Mouse (Mus musculus): ENCODE data around the gene Slc35b3.

Slc35b3 gene

DNA sequence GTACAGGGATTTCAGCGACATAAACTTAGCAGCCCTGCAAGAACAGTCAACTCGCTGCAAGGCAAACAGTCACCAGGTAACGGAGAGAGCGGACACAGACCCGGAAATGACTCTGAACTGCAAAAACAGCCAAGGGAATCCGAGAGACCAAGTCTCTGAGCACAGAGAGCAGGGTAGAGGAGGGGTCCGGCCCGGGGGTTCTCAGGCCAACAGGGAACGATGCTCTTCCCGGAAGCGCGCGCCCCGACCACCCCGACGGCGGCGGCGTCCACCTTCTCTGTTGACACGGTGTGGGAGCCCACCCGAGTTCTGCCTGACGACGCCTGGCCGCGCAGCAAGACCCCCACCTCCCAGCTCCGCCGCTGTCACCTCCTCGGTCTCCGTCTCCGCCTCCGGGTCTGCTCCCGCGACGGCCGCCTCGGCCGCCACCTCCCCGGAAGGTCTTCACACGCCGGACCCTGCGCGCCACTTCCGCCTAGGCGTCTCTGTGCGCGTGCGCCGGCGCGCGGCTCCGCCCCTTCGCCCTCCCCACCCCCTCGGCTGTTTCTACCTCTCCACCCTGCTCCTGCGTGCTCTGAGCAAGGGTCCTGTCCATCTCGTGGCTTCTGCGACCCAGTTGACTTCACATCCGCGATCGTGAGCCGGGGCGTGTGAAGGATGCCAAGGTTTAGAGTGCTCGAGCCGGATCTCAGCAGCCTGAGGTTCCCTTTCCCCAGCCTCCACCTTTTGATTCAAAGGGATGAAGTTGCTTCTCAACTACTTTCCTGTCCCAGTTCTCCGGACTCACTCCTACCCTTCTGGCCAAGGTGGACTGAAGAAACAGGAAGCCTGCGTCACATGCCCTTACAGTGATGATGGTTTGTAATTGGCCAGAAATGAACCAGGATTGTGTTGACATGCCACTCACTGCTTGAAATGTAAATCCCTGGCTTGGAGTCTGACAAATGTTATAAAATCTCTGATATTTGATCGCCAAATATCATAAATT, at the start of gene Slc35b3:
Gene Slc35b3 (minus strand): TSS at position 813 of the 988 bp plus-strand sequence.
- peak; percentile 84 for DNase-seq

DNA sequence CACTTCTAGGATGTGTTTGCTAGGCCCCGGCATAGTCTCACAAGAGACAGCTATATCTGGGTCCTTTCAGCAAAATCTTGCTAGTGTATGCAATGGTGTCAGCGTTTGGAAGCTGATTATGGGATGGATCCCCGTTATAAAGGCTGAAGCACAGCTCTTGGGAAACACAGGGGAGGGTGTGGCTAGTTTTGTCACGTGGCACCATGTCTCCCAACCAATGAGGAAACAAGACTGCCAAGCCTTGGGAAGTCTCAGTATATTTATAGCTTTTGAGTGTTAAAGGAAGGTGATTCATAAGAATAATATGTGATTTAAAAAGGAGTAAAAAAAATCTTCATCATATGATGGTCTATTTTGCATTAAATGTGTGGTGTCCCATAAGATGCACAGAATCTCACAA, 49.6 kb upstream of the Slc35b3 start:
- DNase-seq, result no peak

DNA sequence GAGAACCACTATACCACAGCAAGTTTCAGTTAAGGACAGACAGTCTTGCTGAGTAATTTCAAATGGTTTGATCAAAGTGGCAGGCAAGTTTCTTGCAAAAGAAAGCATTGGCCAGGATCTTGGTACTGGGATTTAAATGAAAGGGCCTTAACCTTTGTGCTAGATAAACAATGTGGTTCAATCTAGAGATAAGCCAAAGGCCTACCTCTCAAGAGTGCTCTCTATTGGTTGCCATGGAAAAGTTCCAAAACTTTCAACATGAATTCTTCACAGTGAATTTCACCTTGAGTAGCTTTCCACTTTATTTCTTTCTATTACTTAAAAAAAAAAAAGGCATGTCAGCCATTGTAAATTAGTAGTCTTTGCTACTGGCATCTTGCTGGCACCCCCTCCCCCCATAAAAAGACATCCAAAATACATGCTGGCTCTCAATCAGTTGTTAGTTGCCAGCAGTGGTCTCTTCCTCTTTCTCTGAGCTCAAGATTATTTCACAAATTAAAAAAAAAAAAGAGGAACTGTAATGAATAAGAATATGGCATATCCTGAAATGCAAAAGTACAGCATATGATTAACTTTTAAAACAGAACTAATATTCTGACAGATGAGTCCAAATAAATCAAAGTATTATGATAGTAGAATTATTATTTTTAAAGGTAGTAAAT, 42.6 kb upstream of the Slc35b3 start:
- no peak for DNase-seq

DNA sequence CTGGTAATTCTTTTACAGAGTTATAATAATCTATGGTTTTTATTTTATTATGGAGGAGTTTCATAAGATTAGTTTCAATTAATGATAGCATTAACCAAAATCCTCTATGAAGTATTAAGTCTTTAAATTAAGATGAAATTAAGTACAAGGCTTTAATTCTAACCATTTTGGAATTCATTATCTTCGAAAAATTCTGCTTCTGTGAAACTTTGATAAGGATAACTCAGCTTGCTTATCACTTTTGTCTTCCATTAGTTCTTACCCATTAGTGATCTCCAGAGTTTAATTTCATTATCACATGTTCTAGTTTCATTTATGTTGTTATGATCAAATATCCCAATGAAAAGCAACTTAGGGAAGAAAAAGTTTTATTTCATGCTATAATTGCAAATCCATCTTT, 41.7 kb upstream of the Slc35b3 start:
- DNase-seq, result no peak

DNA sequence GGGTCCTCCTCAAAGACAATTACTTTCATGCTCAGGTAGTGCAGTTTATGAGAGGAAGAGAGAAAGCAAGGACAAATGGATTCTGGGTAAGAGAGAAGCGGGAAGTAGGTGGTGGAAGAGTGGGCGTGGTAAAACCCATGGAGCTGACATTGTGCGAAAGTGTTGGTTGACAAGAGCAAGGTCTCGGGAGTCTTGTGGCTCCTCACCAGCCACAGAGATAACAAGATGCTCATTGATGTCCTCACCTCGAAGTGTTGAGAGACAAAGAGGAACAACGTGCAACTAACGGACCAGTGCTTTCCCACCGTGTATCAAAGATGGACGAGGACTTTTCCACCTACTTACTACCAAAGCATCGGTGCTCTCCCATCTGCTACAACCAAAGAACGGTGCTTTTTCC, 40.8 kb upstream of the Slc35b3 start:
- no peak for DNase-seq

DNA sequence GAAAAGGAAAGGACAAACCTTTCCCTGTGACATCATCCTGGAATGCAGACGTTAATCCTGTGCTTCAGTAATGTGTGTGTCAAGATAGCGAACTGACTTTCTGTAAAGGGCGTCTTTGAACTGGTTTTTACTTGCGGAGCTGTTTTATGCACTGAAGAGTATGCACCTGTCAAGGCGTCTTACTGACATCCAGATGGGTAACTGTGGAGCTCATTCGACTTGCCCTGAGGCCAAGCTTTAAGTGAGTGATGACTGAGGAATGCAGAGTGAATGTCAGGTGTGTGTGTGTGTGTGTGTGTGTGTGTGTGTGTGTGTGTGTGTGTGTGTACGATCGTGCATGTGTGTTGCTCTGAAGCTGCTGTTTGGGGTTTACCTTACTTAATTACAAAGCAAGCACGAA, 38.3 kb upstream of the Slc35b3 start:
- no peak for DNase-seq

DNA sequence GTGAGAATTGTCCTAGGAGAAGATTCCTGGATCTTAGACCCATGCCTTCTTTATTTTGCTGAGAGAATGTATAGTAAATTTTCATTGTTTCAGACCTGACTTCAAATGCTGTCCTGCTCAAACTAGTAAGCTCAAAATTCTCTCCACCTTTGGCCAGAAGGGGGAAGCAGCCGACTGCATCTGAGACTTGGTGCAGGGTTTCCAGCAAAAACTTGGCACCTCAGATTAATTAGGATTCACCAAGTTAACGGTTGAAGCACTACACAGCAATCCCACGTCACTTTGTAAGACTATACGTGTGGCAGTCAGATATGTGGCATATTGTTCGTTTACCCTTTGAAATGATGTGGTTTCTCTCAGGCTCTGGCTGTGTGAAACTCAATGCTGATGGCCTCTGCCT, 31.9 kb upstream of the Slc35b3 start:
- peak; percentile 12 for DNase-seq

DNA sequence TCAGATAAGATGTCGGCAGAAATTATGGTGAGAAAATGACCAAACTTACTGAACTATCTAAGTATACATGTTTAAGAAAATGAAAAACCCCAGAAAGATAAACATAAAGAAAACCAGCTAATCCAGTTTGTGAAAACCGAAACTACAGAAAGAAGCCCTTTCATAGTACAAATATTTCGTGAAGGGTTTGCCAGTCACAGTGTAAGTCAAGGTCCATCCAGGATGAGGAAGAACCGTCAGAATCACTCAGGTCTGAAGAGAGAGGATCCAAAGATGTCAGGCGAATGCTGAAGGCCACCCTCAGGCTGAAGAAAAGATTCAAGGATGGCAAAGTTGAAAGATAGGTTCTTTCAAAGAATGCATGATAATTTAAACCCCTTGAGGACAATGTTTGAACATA, 23.1 kb upstream of the Slc35b3 start:
- DNase-seq, result no peak

DNA sequence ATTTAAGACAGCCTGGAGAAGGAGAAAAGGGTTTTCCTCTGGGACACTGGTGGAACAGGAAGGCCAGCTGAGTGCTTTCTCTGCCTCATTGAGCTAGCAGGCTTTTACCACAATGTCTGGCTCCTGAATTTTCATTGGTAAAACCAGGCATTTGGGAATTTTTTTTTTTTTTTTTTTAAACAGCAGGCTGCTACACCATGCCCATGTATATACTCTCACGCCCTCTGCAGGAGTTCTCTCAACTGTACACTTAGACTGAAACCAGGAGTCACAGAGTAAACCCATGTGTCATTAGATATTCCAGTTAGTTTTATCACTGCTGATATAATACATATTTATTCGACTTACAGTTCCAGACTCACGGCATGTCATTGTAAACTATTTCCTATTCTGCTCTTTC, 20.2 kb upstream of the Slc35b3 start:
- DNase-seq, result no peak

DNA sequence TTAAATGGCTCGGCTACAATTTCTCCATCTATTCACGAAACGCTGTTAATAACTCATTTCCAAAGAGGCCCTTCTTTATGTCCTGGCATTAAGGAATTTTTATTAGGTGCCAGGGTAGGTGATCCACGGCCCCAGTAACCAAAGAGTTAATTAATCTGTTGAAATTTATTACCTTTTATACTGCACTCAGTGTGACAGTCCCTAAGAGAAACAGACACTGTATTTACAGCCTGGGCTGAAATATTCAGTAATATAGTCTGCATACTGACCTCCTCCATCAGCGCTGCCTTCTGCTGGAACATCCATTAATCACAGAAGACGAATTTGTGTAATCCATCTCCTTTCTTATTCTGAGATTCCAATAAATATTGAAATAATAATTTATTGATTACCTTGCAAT, 16.3 kb upstream of the Slc35b3 start:
- no peak for DNase-seq

DNA sequence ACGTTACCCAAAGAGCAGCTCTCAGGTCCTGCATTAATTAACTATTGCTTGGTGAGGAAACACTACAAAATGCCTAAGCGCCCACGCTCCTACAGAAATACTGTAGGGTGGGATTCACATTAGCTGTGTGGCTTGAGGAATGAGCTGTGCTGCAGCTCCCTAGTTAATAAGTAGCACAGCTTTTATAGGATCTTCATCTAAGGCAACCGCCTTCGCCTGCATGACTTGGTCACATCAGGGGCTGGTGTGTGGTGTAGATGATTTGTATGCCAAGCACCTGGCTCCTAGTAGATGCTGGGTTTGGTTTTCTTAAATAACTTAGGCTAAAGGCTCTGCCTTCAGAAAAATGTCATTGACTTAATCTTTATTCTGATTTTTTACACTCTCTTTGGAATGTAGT, 15.2 kb upstream of the Slc35b3 start:
- no peak for DNase-seq

DNA sequence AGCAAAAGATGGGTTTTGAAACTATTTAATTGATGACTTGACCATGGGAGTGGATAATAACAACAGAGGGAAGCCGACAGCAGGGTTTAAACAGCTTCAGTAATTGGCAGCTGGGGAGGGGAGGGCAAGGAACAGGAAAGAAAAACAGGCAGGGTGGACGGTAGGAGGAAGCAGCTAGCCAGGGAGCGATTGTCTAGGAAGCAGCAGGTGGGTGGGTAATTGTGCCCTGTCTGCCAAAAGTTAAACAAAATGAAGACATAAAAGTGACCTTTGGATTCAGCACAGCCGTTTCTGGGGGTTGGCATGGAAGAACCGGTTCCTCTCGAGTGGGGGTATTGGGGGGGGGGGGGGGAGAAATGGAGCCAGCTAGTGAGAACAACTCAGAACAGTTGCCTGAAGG, 11.9 kb upstream of the Slc35b3 start:
- DNase-seq, result no peak

DNA sequence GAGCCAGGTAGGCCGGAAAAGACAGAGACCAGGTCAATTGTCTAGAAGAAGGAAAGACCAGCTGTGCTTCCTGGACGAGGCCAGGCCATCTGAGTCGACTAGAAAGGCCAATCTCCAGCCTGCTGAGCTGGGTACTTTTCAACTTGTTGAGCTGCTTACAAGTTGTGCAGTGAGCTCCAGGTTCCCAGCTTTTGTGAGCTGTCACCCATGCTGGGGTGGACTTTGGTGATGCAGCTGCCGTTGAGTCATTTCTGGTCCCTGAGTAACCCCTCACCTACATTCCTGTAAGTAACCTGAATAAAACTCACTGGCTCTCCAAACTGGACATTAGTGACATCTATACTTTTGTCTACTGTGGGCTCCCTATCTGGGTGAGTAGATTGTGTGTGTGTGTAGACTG, 10.4 kb upstream of the Slc35b3 start:
- DNase-seq, result no peak

DNA sequence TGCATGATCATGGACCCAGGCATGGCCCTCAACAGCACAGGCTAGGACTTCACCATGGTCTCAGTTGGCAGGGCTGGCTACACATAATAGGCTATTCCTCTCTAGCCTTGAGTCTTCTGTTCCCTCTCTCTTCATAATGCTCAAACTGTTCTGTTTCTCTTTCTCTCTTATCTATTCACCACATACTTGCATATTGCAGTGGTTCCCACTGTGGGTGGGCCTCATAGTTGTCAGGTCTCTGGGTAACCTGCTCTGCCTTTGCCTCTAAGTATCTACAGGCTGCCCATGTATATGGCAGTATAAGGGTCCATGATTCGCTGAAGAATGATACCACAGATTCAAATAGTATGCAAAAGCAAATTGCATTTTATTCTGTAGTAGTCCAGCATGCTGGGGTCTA, 6.8 kb upstream of the Slc35b3 start:
- DNase-seq, result no peak

DNA sequence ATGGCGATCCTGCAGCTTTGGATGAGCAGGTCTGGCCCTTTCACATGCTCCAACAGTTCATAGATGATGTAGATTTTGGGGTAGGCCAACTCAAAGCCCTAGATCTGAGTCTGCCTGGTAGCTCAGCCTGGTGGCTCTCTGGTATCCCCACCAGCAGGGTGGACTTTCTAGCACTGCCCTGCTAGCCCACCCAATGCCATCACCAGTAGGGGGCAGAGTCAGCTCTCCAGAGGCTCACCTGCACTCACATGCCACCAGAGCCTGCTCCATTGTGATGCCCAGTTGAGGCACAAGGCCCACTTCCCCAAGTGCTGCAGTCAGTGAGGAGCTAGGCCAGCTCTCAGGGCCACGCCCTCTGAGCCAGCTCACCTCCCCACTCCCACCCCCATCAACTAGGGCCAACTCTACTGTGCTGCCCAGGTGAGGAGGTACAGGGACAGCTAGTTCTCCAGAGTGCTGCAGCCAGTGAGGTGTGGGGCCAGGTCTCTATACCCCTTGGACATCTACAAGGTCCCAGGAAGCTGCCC, 6.3 kb upstream of the Slc35b3 start:
- DNase-seq, result no peak

DNA sequence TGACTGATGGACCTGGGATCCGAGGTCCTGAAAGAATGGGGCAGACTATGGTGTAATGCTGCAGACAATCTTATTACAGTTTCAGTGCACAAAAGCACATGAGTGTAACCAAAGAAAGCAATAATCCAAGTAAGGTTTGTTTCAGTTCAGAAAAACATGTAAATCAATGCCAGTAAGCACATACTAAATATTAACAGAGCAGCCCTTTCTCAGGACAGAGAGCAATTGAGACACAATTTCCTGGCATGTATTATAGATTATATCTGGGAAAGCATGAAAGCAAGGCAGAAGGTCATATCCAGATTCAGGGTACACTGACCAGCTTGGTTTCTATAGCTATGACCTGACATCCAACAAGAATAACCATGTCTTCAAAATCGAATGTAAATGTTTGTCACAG, 2.1 kb upstream of the Slc35b3 start:
- DNase-seq, result no peak

DNA sequence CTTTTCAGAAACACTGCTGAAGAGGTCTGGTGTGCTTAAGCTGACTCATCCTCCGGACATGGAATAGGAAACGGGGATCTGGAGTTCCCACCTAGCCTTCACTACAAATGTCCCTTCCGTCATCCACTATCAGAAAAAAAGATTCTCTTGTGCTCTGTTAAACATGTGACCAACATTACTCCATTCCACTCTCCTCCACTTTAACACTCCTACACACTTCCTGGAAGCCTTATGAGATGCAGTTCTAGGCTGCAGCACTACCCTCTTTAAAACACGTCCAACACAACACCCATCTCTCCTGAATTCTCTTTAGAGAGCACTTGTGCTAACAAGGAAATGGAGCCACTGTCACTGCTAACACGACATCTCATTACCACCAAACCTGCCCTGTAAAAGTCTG, 2.6 kb downstream of the Slc35b3 start:
- no peak for DNase-seq

DNA sequence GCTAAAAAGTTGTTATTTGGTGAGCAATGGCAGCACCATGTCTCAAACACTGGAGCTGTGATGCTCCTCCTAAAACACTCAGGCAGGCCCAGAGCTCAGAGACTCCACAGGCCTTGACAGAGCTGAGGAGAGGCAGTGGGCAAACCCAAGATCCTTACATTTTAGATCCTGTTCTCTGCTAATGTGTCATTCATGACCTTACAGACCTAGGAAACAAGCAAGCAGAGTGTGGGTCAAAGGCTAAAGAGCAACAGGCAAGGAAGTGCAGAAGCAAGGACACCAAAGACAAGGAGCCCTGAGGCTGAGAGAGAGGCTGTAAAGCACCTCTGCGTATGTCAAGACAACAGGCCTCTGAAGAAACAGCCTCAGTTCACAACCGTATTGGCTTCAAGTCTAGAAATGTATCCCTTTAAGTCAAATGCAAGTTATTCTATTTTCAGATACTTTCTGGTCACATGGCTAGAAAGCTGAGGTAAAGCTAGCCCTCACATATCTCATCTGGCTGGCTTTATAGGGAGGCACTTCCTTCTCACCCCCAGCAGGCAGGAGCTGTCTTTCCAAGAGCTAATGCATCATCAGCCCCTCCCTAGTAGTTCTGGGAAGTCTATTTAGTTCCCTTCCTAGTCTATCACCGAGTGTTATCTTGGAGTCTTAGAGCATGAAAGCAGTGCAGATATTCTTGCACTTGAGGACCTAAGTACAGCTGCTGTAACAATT, 14.2 kb downstream of the Slc35b3 start:
- DNase-seq, result no peak

DNA sequence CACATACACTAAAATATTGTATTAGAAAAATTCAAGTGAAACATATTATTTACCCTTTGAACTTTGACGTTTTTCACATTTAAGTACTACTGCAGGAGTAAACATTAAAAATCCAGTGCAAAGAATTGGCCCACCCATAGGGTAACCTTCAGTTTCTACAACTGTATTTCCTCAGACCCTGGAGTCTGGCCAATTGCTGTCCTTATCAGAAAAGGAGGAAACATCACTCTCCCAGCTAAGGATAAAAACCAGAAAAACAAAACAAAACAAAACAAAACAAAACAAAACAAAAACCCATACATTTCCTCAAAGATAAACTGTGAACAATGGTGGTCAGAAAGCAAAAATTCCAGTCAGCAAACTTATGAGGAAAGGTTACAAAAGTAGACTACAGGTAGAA, 14.9 kb downstream of the Slc35b3 start:
- DNase-seq, result no peak

DNA sequence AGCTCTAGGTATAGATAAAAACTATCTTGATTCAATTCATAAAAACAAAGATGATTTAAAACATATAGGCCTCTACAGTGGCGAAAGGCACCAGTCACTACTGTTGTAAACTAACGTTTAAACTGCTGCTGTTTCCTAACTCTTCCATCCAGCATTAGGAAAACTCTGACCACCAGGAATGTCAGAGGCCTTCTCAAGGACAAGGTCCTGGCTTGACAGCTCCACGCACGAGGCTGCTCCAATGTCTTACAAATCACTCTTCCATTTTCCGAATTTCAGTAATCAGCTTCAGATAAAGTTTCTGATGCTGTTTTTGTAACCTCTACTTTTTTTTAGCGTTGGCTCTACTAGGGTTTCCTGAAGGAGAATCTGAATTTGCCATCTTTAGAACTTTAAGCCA, 15.7 kb downstream of the Slc35b3 start:
- DNase-seq, result no peak

DNA sequence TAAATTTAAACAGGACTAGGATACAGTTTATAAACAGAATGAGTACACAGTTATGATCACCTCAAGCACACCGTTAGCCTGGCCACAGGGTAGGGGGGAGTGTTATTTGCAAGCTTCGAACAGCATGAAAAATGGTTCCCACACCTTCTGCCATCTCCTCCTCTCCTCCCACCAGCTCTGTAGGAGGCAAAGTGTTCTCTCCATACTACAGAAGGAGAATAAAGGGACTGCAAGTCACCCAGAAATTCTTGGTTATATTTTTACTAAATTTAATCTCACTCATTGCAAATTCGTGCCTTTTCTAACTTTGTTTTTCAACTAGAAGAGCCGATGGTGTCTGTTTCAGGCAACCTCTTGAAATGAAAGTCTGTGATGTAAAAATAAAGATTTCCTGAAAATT, 18.9 kb downstream of the Slc35b3 start:
- no peak for DNase-seq

DNA sequence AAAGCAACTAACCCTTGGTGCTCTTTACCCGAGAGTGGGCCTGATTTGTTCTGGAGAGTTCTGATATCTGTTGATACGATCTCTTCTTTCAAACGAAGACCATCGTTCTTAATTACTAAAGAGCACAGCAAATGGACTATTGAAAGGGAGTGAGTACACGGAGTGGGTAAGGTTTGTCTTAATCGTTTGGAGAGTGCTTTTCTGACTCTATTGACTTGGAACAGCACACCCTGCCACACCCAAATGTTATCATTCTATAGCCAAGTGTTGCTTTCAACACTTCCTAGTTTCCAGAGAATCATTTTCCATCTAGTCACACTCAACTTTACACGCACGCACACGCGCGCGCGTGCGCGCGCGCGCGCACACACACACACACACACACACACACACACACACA, 19.4 kb downstream of the Slc35b3 start:
- DNase-seq, result no peak

DNA sequence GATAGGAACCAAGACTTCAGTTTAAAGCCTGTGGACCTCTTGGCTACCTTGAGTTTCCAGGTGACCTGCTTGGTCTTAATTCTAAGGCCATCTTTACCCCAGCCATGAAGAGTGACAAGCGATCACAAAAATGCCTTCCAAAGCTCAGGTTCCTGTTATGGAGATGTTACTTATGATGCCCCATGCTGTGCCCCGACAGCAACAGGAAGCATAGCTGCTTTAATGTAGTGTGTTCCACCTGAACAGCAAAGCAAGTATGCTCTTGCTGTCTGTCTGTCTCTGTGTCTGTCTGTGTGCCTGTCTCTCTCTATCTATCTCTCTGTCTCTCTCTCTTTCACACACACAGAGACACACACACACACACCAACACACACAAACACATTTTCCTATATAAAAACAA, 22.2 kb downstream of the Slc35b3 start:
- no peak for DNase-seq
